Mouse (Mus musculus) MEL (cell line): ENCODE data around the gene Klf15. TPM values are rescaled to one million over a fixed set of nuclear protein-coding genes. Genes with fewer than 3 reads are reported as not detected.

Experiments used
- DNase-seq: peaks from one replicate; pipeline ENCODE4 v3.0.0; 2011; ENCODE audit warnings: low read depth, low spot score
- H3K27ac ChIP-seq: 2 replicates; pipeline ENCODE4 v1.5.1; 2012; ENCODE audit warnings: low read depth, mild to moderate bottlenecking, control low read depth, low read length, moderate library complexity; ENCODE audit not compliant: control insufficient read depth
- H3K27me3 ChIP-seq, 2 experiments: fragments of 150-350 bp in 1 of 2; sonication (generic) in 1 of 2; 2 replicates each; pipeline ENCODE4 v1.6.1; 2012; ENCODE audit warnings: low read length in 2 of 2, mild to moderate bottlenecking in 2 of 2, improper control_type of control experiment in 1 of 2, moderate library complexity in 1 of 2; ENCODE audit not compliant: insufficient read depth in 2 of 2, control insufficient read depth in 1 of 2
- H3K36me3 ChIP-seq, 2 experiments: 2 replicates each; pipeline ENCODE4 v1.6.1; 2012 to 2014; ENCODE audit warnings: low read length in 2 of 2, improper control_type of control experiment in 1 of 2, inconsistent platforms in 1 of 2, mild to moderate bottlenecking in 1 of 2; ENCODE audit not compliant: insufficient read depth in 2 of 2, control insufficient read depth in 1 of 2
- H3K4me1 ChIP-seq, 2 experiments: fragments of 150-350 bp in 1 of 2; sonication (generic) in 1 of 2; 2 replicates each; pipeline ENCODE4 v1.6.1; 2012; ENCODE audit warnings: low read length in 2 of 2, improper control_type of control experiment in 1 of 2, mild to moderate bottlenecking in 1 of 2; ENCODE audit not compliant: insufficient read depth in 2 of 2, control insufficient read depth in 1 of 2
- H3K4me3 ChIP-seq, 2 experiments: fragments of 150-350 bp in 1 of 2; sonication (generic) in 1 of 2; 2 replicates each; pipeline ENCODE4 v1.5.1; 2012; ENCODE audit warnings: low read depth in 2 of 2, low read length in 2 of 2, mild to moderate bottlenecking in 2 of 2, moderate library complexity in 2 of 2, control low read depth in 1 of 2, improper control_type of control experiment in 1 of 2; ENCODE audit not compliant: control insufficient read depth in 1 of 2, insufficient read depth in 1 of 2
- H3K79me2 ChIP-seq: 2 replicates; pipeline ENCODE4 v1.6.1; 2012; ENCODE audit warnings: mild to moderate bottlenecking, low read length, moderate library complexity; ENCODE audit not compliant: control insufficient read depth, poor library complexity, insufficient read depth
- H3K9ac ChIP-seq: 2 replicates; pipeline ENCODE4 v1.6.1; 2012; ENCODE audit warnings: low read depth, mild to moderate bottlenecking, control low read depth, low read length, moderate library complexity; ENCODE audit not compliant: control insufficient read depth, poor library complexity, severe bottlenecking
- H3K9me3 ChIP-seq: fragments of 150-350 bp; sonication (generic); replicated peaks from 2 replicates; pipeline ENCODE4 v1.6.1; 2012; ENCODE audit warnings: mild to moderate bottlenecking, low read length, improper control_type of control experiment, moderate library complexity; ENCODE audit not compliant: insufficient read depth
- BHLHE40 ChIP-seq: IDR thresholded peaks from 2 replicates; pipeline ENCODE4 v1.6.1; 2012; ENCODE audit warnings: low read depth, mild to moderate bottlenecking, inconsistent platforms, low read length, improper control_type of control experiment, borderline replicate concordance
- CHD1 ChIP-seq: IDR thresholded peaks from 2 replicates; pipeline ENCODE4 v1.6.1; 2012; ENCODE audit warnings: low read depth, mild to moderate bottlenecking, inconsistent platforms, low read length, improper control_type of control experiment
- CHD2 ChIP-seq: IDR thresholded peaks from 2 replicates; pipeline ENCODE4 v1.6.1; 2011; ENCODE audit warnings: low read length, improper control_type of control experiment
- CTCF ChIP-seq, 3 experiments: IDR thresholded peaks in 2 of 3; conservative IDR thresholded peaks in 1 of 3; 2 replicates each; pipeline ENCODE4 v1.5.1; 2011 to 2012; ENCODE audit warnings: low read length in 3 of 3, low read depth in 2 of 3, mild to moderate bottlenecking in 2 of 3, improper control_type of control experiment in 1 of 3, inconsistent platforms in 1 of 3, mixed read lengths in 1 of 3, moderate library complexity in 1 of 3; ENCODE audit not compliant: control insufficient read depth in 1 of 3, insufficient read depth in 1 of 3, poor library complexity in 1 of 3, severe bottlenecking in 1 of 3
- E2F4 ChIP-seq: IDR thresholded peaks from 2 replicates; pipeline ENCODE4 v1.6.1; 2011; ENCODE audit warnings: low read depth, low read length, improper control_type of control experiment, borderline replicate concordance
- ELF1 ChIP-seq: IDR thresholded peaks from 2 replicates; pipeline ENCODE4 v1.6.1; 2014; ENCODE audit warnings: low read depth, mild to moderate bottlenecking, inconsistent platforms, low read length, improper control_type of control experiment, moderate library complexity
- GABPA ChIP-seq: IDR thresholded peaks from 2 replicates; pipeline ENCODE4 v1.6.1; 2012; ENCODE audit warnings: low read depth, mild to moderate bottlenecking, inconsistent platforms, low read length, improper control_type of control experiment, moderate library complexity
- HCFC1 ChIP-seq: IDR thresholded peaks from 2 replicates; pipeline ENCODE4 v1.6.1; 2012; ENCODE audit warnings: low read depth, mild to moderate bottlenecking, inconsistent platforms, low read length, improper control_type of control experiment, moderate library complexity
- MAFK ChIP-seq: IDR thresholded peaks from 2 replicates; pipeline ENCODE4 v1.6.1; 2011; ENCODE audit warnings: low read depth, mild to moderate bottlenecking, low read length, improper control_type of control experiment, borderline replicate concordance
- MAZ ChIP-seq: IDR thresholded peaks from 2 replicates; pipeline ENCODE4 v1.6.1; 2012; ENCODE audit warnings: low read depth, mild to moderate bottlenecking, inconsistent platforms, low read length, improper control_type of control experiment
- MEF2A ChIP-seq: IDR thresholded peaks from 2 replicates; pipeline ENCODE4 v1.6.1; 2014; ENCODE audit warnings: low read depth, mild to moderate bottlenecking, inconsistent platforms, low read length, improper control_type of control experiment; ENCODE audit not compliant: poor library complexity, insufficient replicate concordance, severe bottlenecking; ENCODE audit errors: extremely low read depth
- MYB ChIP-seq: IDR thresholded peaks from 2 replicates; pipeline ENCODE4 v1.6.1; 2011; ENCODE audit warnings: mild to moderate bottlenecking, low read depth, low read length, improper control_type of control experiment
- MYC ChIP-seq: IDR thresholded peaks from 2 replicates; pipeline ENCODE4 v1.6.1; 2011; ENCODE audit warnings: low read depth, mild to moderate bottlenecking, low read length, improper control_type of control experiment, moderate library complexity
- NRF1 ChIP-seq: IDR thresholded peaks from 2 replicates; pipeline ENCODE4 v1.6.1; 2014; ENCODE audit warnings: low read depth, mild to moderate bottlenecking, inconsistent platforms, low read length, improper control_type of control experiment, moderate library complexity; ENCODE audit not compliant: poor library complexity, insufficient read depth, severe bottlenecking
- POLR2A ChIP-seq, 2 experiments: IDR thresholded peaks; 2 replicates each; pipeline ENCODE4 v1.6.1; 2011 to 2012; ENCODE audit warnings: low read length in 2 of 2, mild to moderate bottlenecking in 2 of 2, control low read depth in 1 of 2, improper control_type of control experiment in 1 of 2, low read depth in 1 of 2, moderate library complexity in 1 of 2; ENCODE audit not compliant: control insufficient read depth in 1 of 2, insufficient read depth in 1 of 2, poor library complexity in 1 of 2
- RAD21 ChIP-seq: IDR thresholded peaks from 2 replicates; pipeline ENCODE4 v1.6.1; 2011; ENCODE audit warnings: mild to moderate bottlenecking, low read depth, low read length, improper control_type of control experiment
- RCOR1 ChIP-seq: IDR thresholded peaks from 2 replicates; pipeline ENCODE4 v1.6.1; 2012; ENCODE audit warnings: low read depth, mild to moderate bottlenecking, inconsistent platforms, low read length, improper control_type of control experiment
- SIN3A ChIP-seq: IDR thresholded peaks from 2 replicates; pipeline ENCODE4 v1.6.1; 2012; ENCODE audit warnings: low read length, improper control_type of control experiment, inconsistent platforms
- SMC3 ChIP-seq: IDR thresholded peaks from 2 replicates; pipeline ENCODE4 v1.6.1; 2011; ENCODE audit warnings: low read depth, low read length, improper control_type of control experiment
- TAL1 ChIP-seq: IDR thresholded peaks from 2 replicates; pipeline ENCODE4 v1.6.1; 2012; ENCODE audit warnings: mild to moderate bottlenecking, inconsistent platforms, low read length, moderate library complexity, mixed read lengths
- TBP ChIP-seq: IDR thresholded peaks from 2 replicates; pipeline ENCODE4 v1.8.0; 2011; ENCODE audit warnings: low read depth, low read length, improper control_type of control experiment
- TCF12 ChIP-seq: IDR thresholded peaks from 2 replicates; pipeline ENCODE4 v1.6.1; 2014; ENCODE audit warnings: low read depth, mild to moderate bottlenecking, inconsistent platforms, low read length, improper control_type of control experiment, moderate library complexity
- UBTF ChIP-seq: IDR thresholded peaks from 2 replicates; pipeline ENCODE4 v1.6.1; 2012; ENCODE audit warnings: low read depth, mild to moderate bottlenecking, inconsistent platforms, low read length, improper control_type of control experiment, moderate library complexity, borderline replicate concordance; ENCODE audit not compliant: insufficient read depth
- ZC3H11A ChIP-seq: IDR thresholded peaks from 2 replicates; pipeline ENCODE4 v1.6.1; 2012; ENCODE audit warnings: low read depth, mild to moderate bottlenecking, inconsistent platforms, low read length, improper control_type of control experiment
- ZKSCAN1 ChIP-seq: IDR thresholded peaks from 2 replicates; pipeline ENCODE4 v1.6.1; 2012; ENCODE audit warnings: low read depth, mild to moderate bottlenecking, inconsistent platforms, low read length, improper control_type of control experiment, moderate library complexity
- ZNF384 ChIP-seq: IDR thresholded peaks from 2 replicates; pipeline ENCODE4 v1.6.1; 2012; ENCODE audit warnings: low read depth, mild to moderate bottlenecking, inconsistent platforms, low read length, improper control_type of control experiment
- polyA plus RNA-seq, 2 experiments: library from polyadenylated mRNA; stranded (reverse) in 1 of 2; unstranded in 1 of 2; fragments of >175 nt in 1 of 2; fragments of >200 nt in 1 of 2; gene quantifications; 2 replicates each; pipeline versions ENCODE4 v1.2.1 to v1.2.4; 2012; ENCODE audit warnings: low replicate concordance in 2 of 2, low read depth in 1 of 2; ENCODE audit not compliant: insufficient read length in 2 of 2, insufficient read depth in 1 of 2, missing spikeins in 1 of 2
- total RNA-seq: library from RNA; depleted of rRNA; stranded (reverse); fragments of 300-350 nt; gene quantifications from 2 replicates; pipeline ENCODE4 v1.2.3, GENCODE M21; 2012

The Klf15 gene
- total and polyA plus RNA-seq, 3 experiments: not detected

DNA sequence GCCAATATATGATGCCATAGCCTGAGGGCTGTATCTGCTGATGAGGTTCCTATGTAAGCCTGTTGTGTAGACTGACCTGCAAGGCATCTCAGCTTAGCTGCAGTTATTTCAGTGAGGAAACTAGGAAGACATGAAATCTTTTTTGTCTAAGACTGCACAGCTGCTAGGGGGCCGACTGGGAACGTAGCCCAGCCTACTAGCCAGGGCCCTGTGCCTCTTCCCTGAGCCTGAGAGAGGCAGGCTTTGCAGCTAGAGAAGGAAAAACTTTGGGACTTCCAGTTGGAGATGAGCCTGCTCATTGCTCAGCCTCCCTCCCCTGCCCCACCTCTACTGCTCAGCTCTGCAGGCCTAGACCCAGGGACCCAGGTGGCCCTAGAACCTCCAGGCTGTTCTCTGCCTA is 30.9 kb upstream of the Klf15 start:
- H3K27ac ChIP-seq: no peak overlapping the region
- no peaks in the 10 kb centered on the region for H3K4me1 ChIP-seq
- H3K4me3 ChIP-seq: no peak overlapping the region
- no peak overlapping the region for H3K9ac ChIP-seq
- H3K27me3 ChIP-seq: no peaks in the 10 kb centered on the region
- TF ChIP-seq POLR2A (IDR thresholded peaks at IDR 0.05; ENCODE audit: control insufficient read depth in 1 of 2, insufficient read depth in 1 of 2, low read depth in 1 of 2, low read length in 2 of 2, poor library complexity in 1 of 2): no peak
- no peak for TF ChIP-seq HCFC1
- TF ChIP-seq SIN3A: no peak
- no peak for TF ChIP-seq NRF1
- no peak for TF ChIP-seq MAFK
- no peak for TF ChIP-seq ZKSCAN1
- TF ChIP-seq ELF1: no peak
- TF ChIP-seq TBP: no peak
- no peak for TF ChIP-seq MYB
- no peak for TF ChIP-seq CHD2
- no peak for TF ChIP-seq ZC3H11A
- no peaks in the 10 kb centered on the region for H3K79me2 ChIP-seq
- H3K9me3 ChIP-seq: no peaks in the 10 kb centered on the region
- DNase-seq: no peak
- no peaks in the 10 kb centered on the region for H3K36me3 ChIP-seq

DNA sequence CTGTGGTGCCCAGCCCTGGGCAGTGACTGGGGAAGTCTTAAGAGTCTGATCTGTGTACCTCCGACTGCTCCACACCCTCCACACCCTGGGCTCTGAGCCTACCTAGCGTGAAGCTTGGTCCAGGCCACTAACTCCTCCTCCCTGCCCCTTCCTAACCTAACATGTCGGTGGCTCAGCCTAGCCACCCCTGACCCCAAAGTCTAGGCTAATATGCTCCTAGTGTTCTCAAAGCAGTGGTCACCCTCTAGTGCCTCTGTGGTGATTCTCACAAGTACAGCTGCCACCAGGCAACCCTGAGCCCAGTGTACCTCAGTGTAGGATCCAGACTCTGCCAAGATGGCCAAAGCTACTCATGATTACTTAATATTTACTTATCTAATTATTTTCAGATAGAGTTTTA is 27.7 kb upstream of the Klf15 start:
- Histone ChIP-seq H3K4me1 (no peaks in the 10 kb centered on the region), H3K9me3 (no peaks in the 10 kb centered on the region), H3K36me3 (no peaks in the 10 kb centered on the region), H3K79me2 (no peaks in the 10 kb centered on the region), H3K4me3 (no peak overlapping the region), H3K27me3 (no peaks in the 10 kb centered on the region), H3K9ac (no peak overlapping the region), H3K27ac (no peak overlapping the region)
- TF ChIP-seq SMC3 (no peak), ZC3H11A (no peak), CHD1 (no peak), POLR2A (IDR thresholded peaks at IDR 0.05; ENCODE audit: control insufficient read depth in 1 of 2, insufficient read depth in 1 of 2, low read depth in 1 of 2, low read length in 2 of 2, poor library complexity in 1 of 2) (no peak), TCF12 (no peak), MAZ (no peak), MAFK (no peak), RCOR1 (no peak)
- no peak for DNase-seq

DNA sequence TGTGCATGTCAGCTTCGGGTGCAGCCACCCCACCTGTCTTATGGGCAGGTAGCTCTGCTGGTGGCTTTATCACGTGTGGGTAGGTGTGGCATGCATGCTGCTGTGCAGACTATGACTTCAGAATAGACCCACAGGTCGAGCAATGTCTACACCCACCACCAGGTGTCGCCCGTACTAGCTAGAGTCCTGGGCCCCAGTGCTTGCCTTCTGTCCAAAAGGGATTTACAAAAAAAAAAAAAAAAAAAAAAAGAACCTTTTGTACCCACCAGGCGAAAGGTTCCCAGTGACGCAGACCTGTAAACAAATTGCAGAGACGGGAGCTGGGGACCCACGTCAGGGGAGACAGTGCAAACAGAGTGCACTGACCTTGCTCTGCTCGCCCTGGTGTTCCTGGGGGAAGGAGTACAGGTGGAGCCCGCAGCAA is 27.2 kb upstream of the Klf15 start:
- Histone ChIP-seq H3K79me2 (no peaks in the 10 kb centered on the region), H3K4me3 (no peak overlapping the region), H3K9me3 (no peaks in the 10 kb centered on the region), H3K27me3 (no peaks in the 10 kb centered on the region), H3K9ac (no peak overlapping the region), H3K27ac (no peak overlapping the region), H3K36me3 (no peaks in the 10 kb centered on the region), H3K4me1 (no peaks in the 10 kb centered on the region)
- DNase-seq: peak; percentile 58
- TF ChIP-seq UBTF (no peak), MEF2A (no peak), GABPA (no peak), MYC (no peak), BHLHE40 (no peak), ZKSCAN1 (no peak), TBP (no peak), RAD21 (peak; percentile 34), E2F4 (no peak), CHD1 (no peak), TAL1 (no peak), ZNF384 (peak; percentile 60; the same call in 1 of the 2 replicates), CTCF (IDR thresholded peaks at IDR 0.05 in 2 of 3, conservative IDR thresholded peaks at IDR 0.05 in 1 of 3; ENCODE audit: control insufficient read depth in 1 of 3, insufficient read depth in 1 of 3, low read depth in 2 of 3, low read length in 3 of 3, poor library complexity in 1 of 3, severe bottlenecking in 1 of 3) (peak; percentile 58 to 87 (median 70)), CHD2 (no peak), ZC3H11A (peak; percentile 25; the same call in 1 of the 2 replicates), MYB (no peak), SMC3 (peak; percentile 72)
